Mouse (Mus musculus) thymus, adult 18-20 months (tissue): ENCODE results near the gene Myl4.
"Not testable (repeated sequence)": the region's sequence is repeated elsewhere in the genome, so short reads cannot be mapped to it uniquely, and the experiment has no call there.

Experiments used
- DNase-seq, 2 experiments: peaks; one replicate each; pipeline ENCODE4 v3.0.0; 2022; ENCODE audit warnings: mixed read lengths in 2 of 2

The Myl4 gene

GRCm38 (mm10) chr11:104550406-104550974 is at the start of gene Myl4, which contains the start of gene Cdc27:
Myl4 (plus strand) TSS chr11:104550663.
Cdc27 (minus strand) TSS chr11:104550620.
- DNase-seq = peak; percentile 98

DNA sequence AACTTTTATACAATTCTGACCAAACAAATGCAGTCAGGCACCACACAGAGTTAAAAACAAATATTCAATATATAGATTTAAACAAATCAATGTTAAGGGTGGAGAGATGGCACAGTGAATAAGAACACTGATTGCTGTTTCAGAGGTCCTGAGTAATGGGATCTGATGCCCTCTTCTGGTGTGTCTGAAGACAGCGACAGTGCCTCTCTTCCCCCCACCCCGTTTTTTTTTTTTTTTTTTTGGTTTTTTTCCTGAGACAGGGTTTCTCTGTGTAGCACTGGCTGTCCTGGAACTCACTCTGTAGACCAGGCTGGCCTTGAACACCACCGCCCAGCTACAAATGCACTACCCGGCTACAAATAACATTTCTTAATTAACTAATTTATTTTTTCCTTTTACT is 42.0 kb upstream of the Myl4 start:
- no peak for DNase-seq

GRCm38 (mm10) chr11:104510606-104511005 is 39.9 kb upstream of the Myl4 start:
- no peak for DNase-seq

GRCm38 (mm10) chr11:104512436-104512835 is 38.0 kb upstream of the Myl4 start:
- no peak for DNase-seq

- DNase-seq = no peak
These were observed 24.5 kb upstream of the Myl4 start for GRCm38 (mm10) chr11:104525935-104526334.

DNA sequence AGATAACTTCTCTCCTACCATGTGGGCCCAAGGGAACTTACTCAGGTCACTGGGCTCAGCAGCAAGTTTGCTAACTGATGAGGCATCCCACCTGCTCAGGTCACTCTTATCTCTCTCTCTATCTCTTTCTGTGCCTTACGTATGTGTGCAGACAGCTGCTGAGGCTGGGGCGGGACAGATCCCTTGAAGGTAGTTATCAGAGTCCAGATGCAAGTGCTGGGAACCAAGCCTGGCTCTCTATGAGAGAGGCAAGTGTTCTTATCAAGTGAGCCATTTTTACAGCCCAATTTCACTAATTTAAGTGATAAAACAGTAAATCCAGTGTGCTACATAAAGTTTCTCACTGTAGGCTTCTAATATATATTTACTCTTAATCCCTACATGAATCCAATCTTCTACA is 13.6 kb upstream of the Myl4 start:
- DNase-seq = no peak

- no peak for DNase-seq
These were observed 12.4 kb upstream of the Myl4 start for GRCm38 (mm10) chr11:104537945-104538555.

- DNase-seq = no peak
These were observed 10.7 kb upstream of the Myl4 start for GRCm38 (mm10) chr11:104539811-104540210.

DNA sequence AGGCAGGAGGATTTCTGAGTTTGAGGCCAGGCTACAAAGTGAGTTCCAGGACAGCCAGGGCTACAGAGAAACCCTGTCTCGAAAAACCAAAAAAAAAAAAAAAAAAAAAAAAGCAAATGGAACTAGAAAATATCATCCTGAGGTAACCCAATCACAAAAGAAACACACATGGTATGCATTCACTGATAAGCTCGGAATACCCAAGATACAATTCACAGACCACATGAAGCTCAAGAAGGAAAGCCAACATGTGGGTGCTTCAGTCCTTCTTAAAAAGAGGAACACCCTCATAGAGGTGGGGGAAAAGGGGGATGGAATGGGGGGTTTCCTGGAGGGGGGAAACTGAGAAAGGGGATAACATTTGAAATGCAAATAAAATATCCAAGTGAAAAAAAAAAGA is 7.1 kb upstream of the Myl4 start:
- DNase-seq = not testable (repeated sequence)

DNA sequence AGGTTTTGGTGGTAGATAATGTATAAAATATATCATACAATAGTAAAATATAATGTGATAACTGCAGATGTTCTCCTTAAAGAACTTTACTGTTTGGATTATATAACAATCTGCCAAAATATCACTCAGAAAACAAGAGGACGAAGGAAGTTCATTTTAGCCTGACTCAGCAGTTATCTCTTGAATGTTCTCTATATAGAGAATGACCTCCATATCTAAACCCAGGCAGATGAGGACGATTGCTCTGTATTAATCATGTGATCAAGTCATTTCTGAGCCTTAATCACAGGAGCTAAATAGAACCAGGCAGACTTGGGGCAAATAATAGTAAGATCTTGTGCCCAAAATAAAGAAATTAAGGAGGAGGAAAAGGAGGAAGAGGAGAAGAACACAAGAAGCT is 6.0 kb upstream of the Myl4 start:
- no peak for DNase-seq

- no peak for DNase-seq
These were observed 3.0 kb upstream of the Myl4 start for GRCm38 (mm10) chr11:104547502-104547901.

DNA sequence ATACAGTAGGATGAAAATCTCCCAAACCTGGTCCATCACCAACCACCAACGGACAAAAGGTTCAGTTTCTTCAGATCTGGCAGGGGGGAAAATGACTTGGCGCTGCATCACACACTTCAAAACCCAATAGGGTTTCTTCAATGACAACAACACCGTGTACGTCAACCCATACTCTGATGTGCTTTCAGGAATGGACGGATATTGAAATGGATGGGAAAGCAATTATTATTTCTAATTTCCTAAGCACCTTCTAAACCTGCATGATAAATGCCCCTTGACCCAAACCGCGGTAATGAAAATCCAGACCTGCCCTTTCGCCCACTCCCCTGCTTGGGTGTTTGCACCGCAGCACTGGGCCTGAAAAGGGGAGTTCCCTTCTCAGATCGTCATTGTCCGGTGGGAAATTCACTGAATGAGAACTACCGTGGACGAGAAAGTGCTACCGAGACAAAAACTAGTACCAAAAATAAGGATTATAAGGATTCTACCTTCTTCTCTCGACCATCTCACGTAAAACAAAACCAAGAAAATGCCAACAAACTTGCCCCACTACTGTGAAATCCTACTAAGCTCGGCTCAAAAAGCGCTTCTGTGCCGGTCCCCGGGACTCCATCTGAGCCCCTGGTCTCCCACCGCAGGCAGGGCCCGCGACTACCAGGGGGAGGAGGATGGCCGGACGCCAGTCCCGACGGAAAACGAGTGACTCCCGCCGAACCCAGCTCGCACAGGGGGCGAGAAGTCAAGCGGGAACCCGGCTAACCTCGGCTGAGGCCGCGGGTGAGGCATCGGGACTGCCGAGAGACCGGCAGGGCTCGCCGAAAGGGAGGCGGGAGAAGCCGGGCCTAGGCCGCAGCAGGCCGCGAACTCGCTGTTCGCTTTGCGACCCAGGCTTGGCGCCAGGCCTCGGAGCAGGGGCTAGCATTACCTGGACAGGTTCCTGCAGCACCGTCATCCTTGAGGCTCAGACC is 741 bp upstream of the Myl4 start:
- peak in 1 of 2 experiments; percentile 7 for DNase-seq

DNA sequence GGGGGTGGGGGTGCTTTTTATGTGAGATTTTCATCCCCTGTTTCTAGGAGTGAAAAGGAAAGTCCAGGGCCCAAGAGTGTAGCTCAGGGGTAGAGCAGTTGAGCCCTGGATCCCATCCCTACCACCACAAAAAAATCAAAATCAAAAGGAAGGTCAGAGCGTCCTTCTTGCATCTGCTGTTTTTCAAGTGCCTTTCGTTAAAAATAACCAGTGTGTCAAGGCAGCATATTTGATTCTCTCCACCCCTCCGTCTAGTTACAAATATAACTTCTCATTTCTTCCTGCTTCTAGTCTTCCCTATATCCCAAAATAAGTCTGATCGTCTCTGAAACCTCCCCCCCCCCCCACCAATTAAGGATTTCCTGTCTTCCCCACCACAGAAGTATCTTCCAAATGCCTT is 7.6 kb downstream of the Myl4 start:
- DNase-seq = no peak

DNA sequence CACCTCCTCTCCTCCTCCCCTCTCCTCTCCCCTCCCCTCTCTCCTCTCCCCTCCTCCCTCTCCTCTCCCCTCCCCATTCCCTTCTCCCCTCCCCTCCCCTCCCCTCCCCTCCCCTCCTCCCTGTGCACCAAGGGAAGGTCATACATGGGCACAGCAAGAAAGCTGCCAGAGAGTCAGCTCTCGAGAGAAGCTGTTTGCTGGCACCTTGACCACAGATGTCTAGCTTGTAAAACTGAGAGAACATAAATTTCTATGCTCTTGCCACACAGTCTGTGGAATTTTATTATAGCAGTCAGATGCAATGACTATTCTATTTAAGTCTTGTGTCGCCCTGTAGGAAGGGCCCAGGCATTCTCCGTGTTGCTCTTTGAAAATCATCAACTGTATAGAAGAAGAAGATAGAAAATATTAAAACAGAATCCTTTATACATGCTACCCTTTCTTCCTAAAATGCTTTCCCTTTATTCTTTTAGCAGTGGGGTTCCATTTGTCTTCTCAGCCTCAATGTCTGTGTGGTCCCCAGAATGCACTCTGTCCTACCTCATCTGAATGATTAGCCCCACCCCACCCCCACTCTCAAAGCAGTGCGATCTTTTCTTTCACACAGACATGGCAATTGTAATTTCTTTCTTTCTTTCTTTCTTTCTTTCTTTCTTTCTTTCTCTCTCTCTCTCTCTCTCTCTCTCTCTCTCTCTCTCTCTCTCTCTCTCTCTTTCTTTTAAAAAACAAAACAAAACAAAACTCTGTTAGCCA is 8.4 kb downstream of the Myl4 start:
- DNase-seq = no peak

DNA sequence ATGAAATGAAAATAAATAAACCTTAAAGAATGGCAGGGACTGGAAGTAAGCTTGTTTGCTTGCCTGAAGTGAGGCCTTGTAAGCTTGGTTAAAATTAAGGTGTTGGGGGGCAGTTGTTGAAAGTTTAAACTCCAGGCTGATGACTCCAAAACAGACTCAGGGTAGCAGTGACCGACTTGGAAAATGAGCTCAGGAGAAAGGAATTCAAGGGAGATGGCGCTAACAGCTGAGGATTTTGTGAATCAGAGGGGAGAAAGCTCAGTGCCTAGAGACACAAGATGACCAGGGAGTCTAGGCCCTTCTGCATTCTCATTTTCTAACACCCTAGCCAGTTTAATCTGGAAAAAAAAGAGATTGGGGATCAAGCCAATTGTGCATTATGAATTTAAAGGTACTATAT is 10.5 kb downstream of the Myl4 start:
- DNase-seq = no peak

DNA sequence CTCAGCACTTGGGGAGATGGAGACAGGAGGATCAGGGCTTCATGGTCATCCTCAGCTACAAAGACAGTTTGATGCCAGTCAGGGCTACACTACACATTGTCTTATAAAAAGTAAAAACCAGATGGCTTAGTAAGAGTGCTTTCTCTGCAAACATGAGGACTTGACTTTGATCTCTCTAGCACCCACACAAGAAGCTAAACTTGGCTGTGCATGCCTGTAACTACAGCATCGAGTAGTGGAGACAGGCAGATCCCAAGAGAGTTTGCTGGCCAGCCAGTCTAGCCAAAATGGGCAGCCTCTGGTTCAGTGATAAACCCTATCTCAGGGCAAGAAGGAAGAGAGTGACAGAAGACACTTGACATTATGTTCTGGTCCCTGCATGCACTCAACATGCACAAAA is 13.0 kb downstream of the Myl4 start:
- DNase-seq = no peak

GRCm38 (mm10) chr11:104565172-104565571 is 14.7 kb downstream of the Myl4 start:
- DNase-seq = no peak

GRCm38 (mm10) chr11:104566097-104566496 is 15.6 kb downstream of the Myl4 start:
- no peak for DNase-seq

GRCm38 (mm10) chr11:104566796-104567195 is 16.3 kb downstream of the Myl4 start:
- DNase-seq = no peak

DNA sequence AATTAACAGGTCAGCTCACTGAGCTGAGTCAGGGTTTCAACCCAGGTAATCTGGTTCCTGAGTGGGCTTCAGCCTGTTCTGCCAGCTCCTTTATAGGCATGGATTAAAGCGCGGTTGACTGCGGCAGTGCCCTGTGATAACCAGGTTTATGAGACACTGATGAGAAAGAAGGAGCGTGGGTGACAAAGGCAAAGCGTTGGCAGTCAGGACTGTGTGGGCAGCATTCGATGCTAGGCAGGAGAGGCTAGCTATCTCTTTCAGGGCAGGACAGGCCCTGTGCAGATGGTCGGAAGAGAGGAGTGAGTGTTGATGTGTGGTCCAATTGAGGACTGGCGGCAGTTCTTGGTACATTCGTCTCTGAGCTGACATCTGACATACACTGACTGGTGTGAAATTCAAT is 17.3 kb downstream of the Myl4 start:
- no peak for DNase-seq

GRCm38 (mm10) chr11:104568326-104568725 is 17.9 kb downstream of the Myl4 start:
- no peak for DNase-seq

- not testable (repeated sequence) for DNase-seq
These were observed 20.1 kb downstream of the Myl4 start for GRCm38 (mm10) chr11:104570515-104570914.

DNA sequence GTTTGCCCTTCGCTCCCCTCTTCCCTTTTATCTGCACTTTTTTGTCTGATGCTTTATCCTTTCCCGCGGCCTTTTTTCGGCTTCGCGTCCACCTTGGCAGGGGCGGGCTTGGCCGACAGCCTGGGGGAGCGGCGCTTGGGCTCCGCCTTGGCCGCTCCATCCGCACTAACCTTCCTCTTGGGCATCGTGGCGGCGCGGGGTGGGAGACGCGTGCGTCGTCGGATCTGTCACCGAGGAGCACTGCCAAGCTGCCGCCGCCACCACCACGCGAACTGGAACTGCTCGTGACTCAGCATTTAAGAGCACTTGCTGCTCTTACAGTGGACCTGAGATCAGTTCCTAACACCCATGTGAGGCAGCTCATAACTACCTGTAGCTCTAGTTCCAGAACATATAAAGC is 20.9 kb downstream of the Myl4 start:
- DNase-seq = not testable (repeated sequence)
